Mouse (Mus musculus) ES-E14 (cell line): ENCODE data around the gene Myo1b. TPM values are rescaled to one million over a fixed set of nuclear protein-coding genes. Genes with fewer than 3 reads are reported as not detected.

Experiments used
- DNase-seq: peaks from one replicate; pipeline ENCODE4 v3.0.0-alpha.2; 2013; ENCODE audit warnings: low read depth, low spot score
- H3K27ac ChIP-seq: 2 replicates; pipeline ENCODE4 v1.5.1; 2012; ENCODE audit warnings: low read depth, mild to moderate bottlenecking, low read length, moderate library complexity, mixed read lengths; ENCODE audit not compliant: poor library complexity, insufficient read depth, severe bottlenecking
- H3K36me3 ChIP-seq: 2 replicates; pipeline ENCODE4 v1.6.1; 2012; ENCODE audit warnings: mild to moderate bottlenecking, low read length, moderate library complexity, mixed read lengths; ENCODE audit not compliant: control insufficient read depth, poor library complexity, insufficient read depth, severe bottlenecking
- H3K4me1 ChIP-seq, 2 experiments: fragments of 150-350 bp in 1 of 2; sonication (generic) in 1 of 2; 2 replicates each; pipeline ENCODE4 v1.6.1; 2012; ENCODE audit warnings: low read length in 2 of 2, mild to moderate bottlenecking in 1 of 2, mixed read lengths in 1 of 2; ENCODE audit not compliant: control insufficient read depth in 2 of 2, insufficient read depth in 2 of 2, poor library complexity in 1 of 2
- H3K4me3 ChIP-seq, 2 experiments: fragments of 150-350 bp in 1 of 2; sonication (generic) in 1 of 2; 2 replicates each; pipeline ENCODE4 v1.5.1; 2012; ENCODE audit warnings: low read length in 2 of 2, low read depth in 1 of 2, mild to moderate bottlenecking in 1 of 2, mixed read lengths in 1 of 2; ENCODE audit not compliant: insufficient read depth in 1 of 2, poor library complexity in 1 of 2, severe bottlenecking in 1 of 2
- H3K9ac ChIP-seq: 2 replicates; pipeline ENCODE4 v1.6.1; 2012; ENCODE audit warnings: low read depth, mild to moderate bottlenecking, low read length, mixed read lengths; ENCODE audit not compliant: poor library complexity, insufficient read depth, severe bottlenecking
- H3K9me3 ChIP-seq: fragments of 150-350 bp; sonication (generic); 2 replicates; pipeline ENCODE4 v1.6.1; 2012; ENCODE audit warnings: low read depth, mild to moderate bottlenecking, low read length; ENCODE audit not compliant: control insufficient read depth, insufficient read depth
- CHD2 ChIP-seq: IDR thresholded peaks from 2 replicates; pipeline ENCODE4 v1.6.1; 2014; ENCODE audit warnings: mild to moderate bottlenecking, low read depth, low read length, inconsistent platforms
- HCFC1 ChIP-seq: IDR thresholded peaks from 2 replicates; pipeline ENCODE4 v1.6.1; 2012; ENCODE audit warnings: low read length, inconsistent platforms, borderline replicate concordance; ENCODE audit not compliant: insufficient read depth
- MAFK ChIP-seq: IDR thresholded peaks from 2 replicates; pipeline ENCODE4 v1.6.1; 2014; ENCODE audit warnings: mild to moderate bottlenecking, low read depth, low read length, inconsistent platforms; ENCODE audit not compliant: insufficient read depth
- ZC3H11A ChIP-seq: IDR thresholded peaks from 2 replicates; pipeline ENCODE4 v1.6.1; 2012; ENCODE audit warnings: low read depth, mild to moderate bottlenecking, inconsistent platforms, low read length, borderline replicate concordance
- ZNF384 ChIP-seq: IDR thresholded peaks from 2 replicates; pipeline ENCODE4 v1.6.1; 2012; ENCODE audit warnings: low read depth, low read length, inconsistent platforms
- in situ Hi-C, 2 experiments: fragments of 600-800 bp; cut with MboI; formaldehyde crosslinking; loops; one replicate each; pipeline ENCODE4 v1.15.1; 2025; ENCODE audit warnings: low sequenced_read_pairs in 2 of 2, inconsistent platforms in 1 of 2; ENCODE audit not compliant: unreplicated experiment in 2 of 2
- total RNA-seq: library from RNA; depleted of rRNA; stranded (reverse); fragments of 300-350 nt; gene quantifications from 2 replicates; pipeline ENCODE4 v1.2.3, GENCODE M21; 2012; rRNA removed

The Myo1b gene
- total RNA-seq, 1 experiment = 26.0 TPM

DNA sequence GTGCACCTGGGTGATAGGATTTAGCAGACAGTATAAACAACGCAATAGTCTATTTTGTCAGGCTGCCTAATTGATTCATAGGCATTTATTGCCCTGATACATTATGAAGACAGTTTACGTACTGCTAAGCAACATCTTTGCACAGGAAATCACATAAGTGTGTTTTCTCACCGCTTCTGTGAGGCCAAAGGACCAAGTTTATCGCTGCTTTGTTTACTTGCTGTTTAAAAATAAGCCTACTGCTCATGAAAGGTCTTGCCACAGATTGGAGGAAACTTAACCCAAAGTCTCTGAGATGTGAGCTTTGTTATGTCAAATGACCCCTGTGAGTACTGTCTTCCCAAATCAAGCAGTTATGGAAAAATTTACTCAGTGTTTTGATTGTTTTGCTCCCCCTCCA is 187.1 kb downstream of the Myo1b start:
- Histone ChIP-seq H3K9me3 (no peaks in the 10 kb centered on the region), H3K4me1 (no peaks in the 10 kb centered on the region), H3K27ac (no peak overlapping the region), H3K4me3 (no peak overlapping the region), H3K36me3 (no peaks in the 10 kb centered on the region), H3K9ac (no peak overlapping the region)
- TF ChIP-seq ZNF384 (no peak), ZC3H11A (no peak), MAFK (no peak), HCFC1 (no peak), CHD2 (no peak)
- in situ Hi-C loops = no loop called here
- no peak for DNase-seq

DNA sequence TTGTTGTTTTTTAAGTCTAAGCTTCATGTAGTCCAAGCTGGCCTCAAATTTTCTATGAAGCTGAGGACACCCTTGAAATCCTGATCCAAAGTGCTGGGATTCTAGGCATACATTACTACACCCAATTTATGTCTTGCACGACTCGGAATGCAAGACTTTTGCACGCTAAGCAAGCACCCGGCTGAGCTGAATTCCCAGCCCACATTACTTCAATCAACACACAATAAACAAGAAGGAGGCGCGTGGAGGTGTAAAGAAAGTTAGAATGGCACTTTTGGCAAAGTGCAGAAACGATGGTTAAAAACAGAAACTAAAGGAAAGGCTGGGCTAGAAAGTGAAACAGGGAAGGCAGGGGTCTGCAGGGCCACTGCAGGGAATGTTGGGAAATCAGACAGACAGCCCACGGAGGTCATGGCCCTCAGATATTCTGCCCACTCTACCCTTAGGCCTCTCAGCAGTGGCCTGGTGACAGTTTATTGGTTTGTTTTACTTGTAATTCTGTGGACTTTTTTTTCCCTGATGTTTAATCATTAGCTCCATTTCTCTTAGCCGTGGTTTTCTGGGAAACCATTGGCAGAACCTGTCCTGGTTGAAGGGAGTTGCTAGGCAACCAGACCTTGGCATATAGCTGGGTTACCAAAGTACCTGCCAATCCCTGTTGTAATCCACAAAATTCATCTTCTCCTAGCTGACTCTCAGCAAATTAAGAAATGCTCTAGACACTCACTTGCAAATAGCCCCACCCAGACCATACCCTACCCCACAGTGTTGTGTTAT is 195.8 kb downstream of the Myo1b start:
- H3K9ac ChIP-seq = no peak overlapping the region
- H3K27ac ChIP-seq = no peak overlapping the region
- H3K4me3 ChIP-seq = no peak overlapping the region
- H3K9me3 ChIP-seq = no peaks in the 10 kb centered on the region
- DNase-seq = no peak
- H3K4me1 ChIP-seq = no peaks in the 10 kb centered on the region
- H3K36me3 ChIP-seq = no peaks in the 10 kb centered on the region
- in situ Hi-C loops = no loop called here
- TF ChIP-seq MAFK (no peak), HCFC1 (no peak), ZNF384 (no peak), CHD2 (no peak), ZC3H11A (no peak)

- in situ Hi-C loops = no loop called here
- Histone ChIP-seq H3K9ac (no peak overlapping the region), H3K36me3 (no peaks in the 10 kb centered on the region), H3K9me3 (no peaks in the 10 kb centered on the region), H3K4me3 (no peak overlapping the region), H3K27ac (no peak overlapping the region), H3K4me1 (no peaks in the 10 kb centered on the region)
- no peak for DNase-seq
- TF ChIP-seq HCFC1 (no peak), ZC3H11A (no peak), MAFK (no peak), CHD2 (no peak), ZNF384 (no peak)
Measured at GRCm38 (mm10) chr1:51710831-51711230, 205.0 kb downstream of the Myo1b start.

DNA sequence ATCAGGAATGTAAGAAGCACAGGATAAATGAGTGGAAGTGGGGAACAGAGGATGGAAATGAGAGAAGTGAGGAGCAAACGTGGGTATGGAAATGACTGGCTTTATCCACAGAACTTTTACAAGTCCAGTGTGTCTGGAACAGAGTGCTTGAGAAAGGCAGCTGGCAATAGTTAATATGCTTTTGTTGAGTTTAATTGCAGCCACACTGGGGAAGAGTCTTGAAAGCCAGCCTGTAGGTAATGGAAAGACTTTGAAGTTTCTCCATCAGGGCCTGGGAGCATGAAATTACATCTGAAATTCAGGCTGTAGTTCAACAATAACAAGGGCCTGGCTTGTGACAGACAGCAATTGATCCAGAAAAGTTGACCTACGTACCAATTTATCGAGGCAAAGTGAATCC is 209.8 kb downstream of the Myo1b start:
- H3K9ac ChIP-seq = no peak overlapping the region
- no peak for DNase-seq
- no peak overlapping the region for H3K27ac ChIP-seq
- no peaks in the 10 kb centered on the region for H3K36me3 ChIP-seq
- TF ChIP-seq ZNF384 (no peak), CHD2 (no peak), HCFC1 (no peak), MAFK (no peak), ZC3H11A (no peak)
- in situ Hi-C loops = no loop called here
- no peaks in the 10 kb centered on the region for H3K9me3 ChIP-seq
- H3K4me1 ChIP-seq = peaks cover 0 to 6% of the 10 kb centered on the region in 2 experiments; a peak in 1 of 4 replicates
- no peak overlapping the region for H3K4me3 ChIP-seq

DNA sequence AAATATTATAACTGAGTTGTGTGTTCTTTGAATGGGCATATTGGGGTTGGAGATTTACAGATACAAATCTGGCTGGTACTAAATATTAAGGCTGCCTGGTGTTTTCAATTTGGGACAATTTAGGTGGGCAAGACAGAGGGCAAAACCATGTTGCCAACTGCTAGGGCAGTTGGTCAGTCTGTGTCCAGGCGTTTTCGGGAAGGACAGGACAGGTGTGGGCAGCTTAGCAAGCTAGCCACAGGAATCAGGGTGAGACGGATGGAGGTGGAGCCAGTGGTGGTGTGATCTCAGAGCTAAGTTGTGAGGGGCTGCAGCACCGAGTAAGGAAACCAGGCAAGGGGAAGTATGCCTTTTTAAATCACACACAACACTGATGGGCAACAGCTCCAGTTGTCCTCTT is 211.3 kb downstream of the Myo1b start:
- no peak overlapping the region for H3K9ac ChIP-seq
- H3K27ac ChIP-seq = no peak overlapping the region
- H3K4me3 ChIP-seq = no peak overlapping the region
- no peaks in the 10 kb centered on the region for H3K9me3 ChIP-seq
- in situ Hi-C loops = no loop called here
- H3K36me3 ChIP-seq = no peaks in the 10 kb centered on the region
- TF ChIP-seq HCFC1 = no peak
- TF ChIP-seq ZC3H11A = no peak
- no peak for TF ChIP-seq CHD2
- no peak for TF ChIP-seq ZNF384
- no peak for TF ChIP-seq MAFK
- no peak for DNase-seq
- H3K4me1 ChIP-seq = peaks cover 0 to 6% of the 10 kb centered on the region in 2 experiments; a peak in 1 of 4 replicates

Other genes starting within 250 kb of the Myo1b start
- 3.8 and 5.6 TPM in 2 replicates for gene Stat4, start 71.1 kb upstream of the Myo1b start, total RNA-seq
- gene Stat1, start 203.4 kb upstream of the Myo1b start, total RNA-seq = 14.8 and 17.0 TPM in 2 replicates